Mouse (Mus musculus) ES-Bruce4 (cell line): ENCODE data around the gene Zcchc24.

Experiments used
- CTCF ChIP-seq: IDR thresholded peaks from one replicate; pipeline ENCODE4 v1.8.1; 2011; ENCODE audit warnings: low read depth, low read length
- EP300 ChIP-seq: IDR thresholded peaks from 2 replicates; pipeline ENCODE4 v1.6.1; 2011; ENCODE audit warnings: low read depth, low read length; ENCODE audit not compliant: insufficient read depth
- POLR2A ChIP-seq: IDR thresholded peaks from one replicate; pipeline ENCODE4 v1.8.1; 2011; ENCODE audit warnings: low read length; ENCODE audit not compliant: insufficient read depth

DNA sequence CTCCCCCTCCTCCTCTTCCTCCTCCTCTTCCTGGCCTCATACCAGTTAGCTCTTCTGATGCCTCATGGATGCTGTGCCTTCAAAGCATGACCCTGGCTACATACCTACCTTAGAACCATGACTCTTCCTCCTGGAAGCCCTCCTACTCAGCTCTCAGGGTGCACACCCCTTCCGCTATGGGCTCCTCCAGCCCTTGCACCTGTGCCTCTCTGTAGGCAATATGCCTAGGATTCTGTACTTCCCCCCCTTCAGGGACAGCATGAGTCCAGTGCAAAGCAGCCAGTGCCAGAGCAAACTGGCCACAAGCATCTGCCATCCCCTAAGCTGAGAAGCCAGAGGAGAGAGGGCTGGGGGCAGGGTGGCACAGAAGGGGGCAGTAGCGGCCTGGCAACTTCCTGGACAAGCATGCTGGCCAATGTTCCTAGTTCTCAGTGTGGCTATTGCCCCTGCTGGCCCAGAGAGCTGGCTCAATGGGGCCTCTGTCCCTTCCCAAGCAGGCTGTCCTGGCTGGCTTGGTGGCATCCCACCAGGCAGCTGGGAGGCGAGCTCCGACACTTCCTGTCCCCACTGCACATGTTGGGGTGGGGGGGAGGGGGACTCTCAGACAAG is 28.8 kb downstream of the Zcchc24 start:
- TF ChIP-seq POLR2A (no peak), CTCF (no peak), EP300 (no peak)
